Mouse (Mus musculus) forebrain, embryonic 11.5 days (tissue): ENCODE data around the gene Lims1. TPM values are rescaled to one million over a fixed set of nuclear protein-coding genes. Genes with fewer than 3 reads are reported as not detected.
"Not testable (repeated sequence)": the region's sequence is repeated elsewhere in the genome, so short reads cannot be mapped to it uniquely, and the experiment has no call there.

Source experiments
- ATAC-seq: fragments of 200-750 bp; cut with Nextera tagmentation; replicated peaks from 2 replicates; pipeline ENCODE4 v1.8.0; 2017; ENCODE audit warnings: moderate TSS enrichment; ENCODE audit not compliant: low FRiP score
- DNase-seq: peaks from one replicate; pipeline ENCODE4 v3.0.0-alpha.2; 2017; ENCODE audit warnings: low spot score
- H3K27ac ChIP-seq: fragments of 300-500 bp; sonication (generic); 2 replicates; pipeline ENCODE4 v1.5.1; 2014; ENCODE audit warnings: low read depth, low read length
- H3K27me3 ChIP-seq: fragments of 300-500 bp; sonication (generic); 2 replicates; pipeline ENCODE4 v1.6.1; 2014; ENCODE audit warnings: mild to moderate bottlenecking, low read length, mixed read lengths; ENCODE audit not compliant: control insufficient read depth, insufficient read depth
- H3K36me3 ChIP-seq: fragments of 300-500 bp; sonication (generic); 2 replicates; pipeline ENCODE4 v1.6.1; 2014; ENCODE audit warnings: mild to moderate bottlenecking, low read length, moderate library complexity, mixed read lengths; ENCODE audit not compliant: control insufficient read depth, insufficient read depth
- H3K4me1 ChIP-seq: fragments of 300-500 bp; sonication (generic); replicated peaks from 2 replicates; pipeline ENCODE4 v1.6.1; 2014; ENCODE audit warnings: low read length, mixed read lengths; ENCODE audit not compliant: control insufficient read depth, insufficient read depth
- H3K4me2 ChIP-seq: fragments of 300-500 bp; sonication (generic); 2 replicates; pipeline ENCODE4 v1.6.1; 2014; ENCODE audit warnings: low read depth, mild to moderate bottlenecking, low read length, moderate library complexity, mixed read lengths; ENCODE audit not compliant: severe bottlenecking
- H3K4me3 ChIP-seq: fragments of 300-500 bp; sonication (generic); 2 replicates; pipeline ENCODE4 v1.5.1; 2014; ENCODE audit warnings: low read depth, low read length
- H3K9ac ChIP-seq: fragments of 300-500 bp; sonication (generic); 2 replicates; pipeline ENCODE4 v1.6.1; 2014; ENCODE audit warnings: low read length
- H3K9me3 ChIP-seq: fragments of 300-500 bp; sonication (generic); 2 replicates; pipeline ENCODE4 v1.6.1; 2016; ENCODE audit warnings: low read length, mixed read lengths; ENCODE audit not compliant: control insufficient read depth
- WGBS: fragments of 180-500 bp; shearing (Covaris S2); extraction: QIAGEN DNeasy Blood & Tissue Kit; methylation state at CpG from one replicate; pipeline ENCODE4 v1.1.7; 2014; 5-methylcytosine and 5-hydroxymethylcytosine counted together
- polyA plus RNA-seq: library from polyadenylated mRNA; unstranded; fragments of >200 nt; fragmentation: Nextera tagmentation; extraction: Ambion mirVana; gene quantifications from 2 replicates; pipeline ENCODE4 v1.2.1, GENCODE M21; 2014

Gene Lims1
- polyA plus RNA-seq, 1 experiment from 2014 or later, result 73.4 TPM

- no peaks in the 10 kb centered on the region for H3K4me1 ChIP-seq
- H3K4me3 ChIP-seq, result no peak overlapping the region
- H3K27me3 ChIP-seq, result no peaks in the 10 kb centered on the region
- no peak overlapping the region for H3K9ac ChIP-seq
- H3K27ac ChIP-seq, result no peak overlapping the region
- ATAC-seq, result no peak
- no peak for DNase-seq
- 93% methylated on average over 1 of the region's 1 CpGs for WGBS
- no peaks in the 10 kb centered on the region for H3K36me3 ChIP-seq
- no peak overlapping the region for H3K4me2 ChIP-seq
- H3K9me3 ChIP-seq, result no peaks in the 10 kb centered on the region
These were observed 12.9 kb downstream of the Lims1 start for GRCm38 (mm10) chr10:58336156-58336555.

GRCm38 (mm10) chr10:58337091-58337490 lies 13.8 kb downstream of the Lims1 start:
- not testable (repeated sequence) for H3K9me3 ChIP-seq, ATAC-seq
- WGBS, result 92% methylated on average over 4 of the region's 4 CpGs

GRCm38 (mm10) chr10:58338590-58338989 lies 15.3 kb downstream of the Lims1 start:
- no peaks in the 10 kb centered on the region for H3K36me3 ChIP-seq
- no peak overlapping the region for H3K4me2 ChIP-seq
- ATAC-seq (no peak), DNase-seq (no peak)
- 71% methylated on average over 1 of the region's 1 CpGs for WGBS
- H3K4me1 ChIP-seq, result no peaks in the 10 kb centered on the region
- H3K27me3 ChIP-seq, result no peaks in the 10 kb centered on the region
- no peak overlapping the region for H3K9ac ChIP-seq
- H3K9me3 ChIP-seq, result no peaks in the 10 kb centered on the region
- no peak overlapping the region for H3K27ac ChIP-seq
- no peak overlapping the region for H3K4me3 ChIP-seq

More at GRCm38 (mm10) chr10:58337091-58337490, 13.8 kb downstream of the Lims1 start:
- not testable (repeated sequence) for H3K4me1 ChIP-seq, H3K27ac ChIP-seq, H3K4me3 ChIP-seq, DNase-seq, H3K36me3 ChIP-seq, H3K27me3 ChIP-seq, H3K9ac ChIP-seq, H3K4me2 ChIP-seq

- Histone ChIP-seq H3K4me1 (no peaks in the 10 kb centered on the region), H3K4me3 (no peak overlapping the region), H3K27me3 (no peaks in the 10 kb centered on the region), H3K36me3 (no peaks in the 10 kb centered on the region), H3K4me2 (no peak overlapping the region), H3K9ac (no peak overlapping the region), H3K27ac (no peak overlapping the region), H3K9me3 (no peaks in the 10 kb centered on the region; the same call in 1 of the 2 replicates)
- no peak for DNase-seq
- no peak for ATAC-seq
- 90% methylated on average over 2 of the region's 2 CpGs for WGBS
These were observed 18.4 kb downstream of the Lims1 start for GRCm38 (mm10) chr10:58341685-58342084.

- WGBS, result 91% methylated on average over 2 of the region's 2 CpGs
- ATAC-seq, result no peak
These were observed 18.9 kb downstream of the Lims1 start for GRCm38 (mm10) chr10:58342199-58342598.

GRCm38 (mm10) chr10:58343552-58343951 lies 20.3 kb downstream of the Lims1 start:
- H3K27me3 ChIP-seq, result no peaks in the 10 kb centered on the region
- H3K4me3 ChIP-seq, result no peak overlapping the region
- ATAC-seq (no peak), DNase-seq (no peak)
- H3K4me2 ChIP-seq, result no peak overlapping the region
- H3K9ac ChIP-seq, result no peak overlapping the region
- H3K27ac ChIP-seq, result no peak overlapping the region
- H3K9me3 ChIP-seq, result no peaks in the 10 kb centered on the region; the same call in 1 of the 2 replicates
- H3K4me1 ChIP-seq, result no peaks in the 10 kb centered on the region
- WGBS, result 96% methylated on average over 3 of the region's 3 CpGs
- no peaks in the 10 kb centered on the region for H3K36me3 ChIP-seq

More at GRCm38 (mm10) chr10:58342199-58342598, 18.9 kb downstream of the Lims1 start:
- Histone ChIP-seq H3K9me3 (no peaks in the 10 kb centered on the region; the same call in 1 of the 2 replicates), H3K4me2 (no peak overlapping the region), H3K9ac (no peak overlapping the region), H3K27me3 (no peaks in the 10 kb centered on the region), H3K36me3 (no peaks in the 10 kb centered on the region), H3K4me1 (no peaks in the 10 kb centered on the region), H3K4me3 (no peak overlapping the region), H3K27ac (no peak overlapping the region)
- no peak for DNase-seq

GRCm38 (mm10) chr10:58350600-58350999 lies 27.3 kb downstream of the Lims1 start:
- Histone ChIP-seq H3K36me3 (no peaks in the 10 kb centered on the region), H3K9ac (no peak overlapping the region), H3K4me3 (no peak overlapping the region), H3K27me3 (no peaks in the 10 kb centered on the region), H3K9me3 (no peaks in the 10 kb centered on the region), H3K4me1 (no peaks in the 10 kb centered on the region), H3K4me2 (no peak overlapping the region), H3K27ac (no peak overlapping the region)
- DNase-seq (no peak), ATAC-seq (no peak)
- WGBS, result 89% methylated on average over 3 of the region's 3 CpGs

GRCm38 (mm10) chr10:58351670-58352069 lies 28.4 kb downstream of the Lims1 start:
- no peak overlapping the region for H3K27ac ChIP-seq
- DNase-seq (no peak), ATAC-seq (no peak)
- H3K9ac ChIP-seq, result no peak overlapping the region
- no peak overlapping the region for H3K4me3 ChIP-seq
- H3K27me3 ChIP-seq, result no peaks in the 10 kb centered on the region
- H3K9me3 ChIP-seq, result no peaks in the 10 kb centered on the region
- no peaks in the 10 kb centered on the region for H3K4me1 ChIP-seq
- no peaks in the 10 kb centered on the region for H3K36me3 ChIP-seq
- H3K4me2 ChIP-seq, result no peak overlapping the region
- WGBS, result 95% methylated on average over 2 of the region's 2 CpGs

GRCm38 (mm10) chr10:58352364-58352763 lies 29.1 kb downstream of the Lims1 start:
- H3K4me3 ChIP-seq, result no peak overlapping the region
- no peak overlapping the region for H3K4me2 ChIP-seq
- no peaks in the 10 kb centered on the region for H3K4me1 ChIP-seq
- H3K9me3 ChIP-seq, result no peaks in the 10 kb centered on the region
- WGBS, result 81% methylated on average over 3 of the region's 3 CpGs
- ATAC-seq (no peak), DNase-seq (no peak)
- no peak overlapping the region for H3K27ac ChIP-seq
- H3K36me3 ChIP-seq, result no peaks in the 10 kb centered on the region
- no peaks in the 10 kb centered on the region for H3K27me3 ChIP-seq
- H3K9ac ChIP-seq, result no peak overlapping the region
